Mouse (Mus musculus) heart, adult 11 months (tissue): Measurements from ENCODE around the gene Zcchc3.

Source experiments
- DNase-seq: peaks from one replicate; pipeline ENCODE4 v3.0.0; 2022

The Zcchc3 gene

DNA sequence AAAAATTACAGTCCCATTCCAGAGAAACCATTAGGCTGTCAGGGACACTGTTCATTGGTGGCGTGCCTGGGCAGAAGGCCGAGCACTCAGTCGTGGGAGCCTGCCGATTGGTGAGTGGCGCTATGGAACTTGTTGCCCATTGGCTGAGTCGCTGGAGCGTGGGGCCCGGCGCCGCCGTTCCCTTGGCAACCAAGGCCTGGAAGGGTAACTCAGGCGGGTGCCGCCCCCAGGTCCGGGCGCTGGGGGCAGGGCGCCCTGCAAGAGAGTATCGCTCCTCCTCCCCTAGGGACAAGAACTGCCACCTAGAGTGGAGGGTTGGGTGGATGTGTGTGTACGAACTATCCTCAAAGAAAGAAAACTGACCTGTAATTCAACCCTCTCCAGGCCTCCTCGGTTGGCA, 8.7 kb downstream of the Zcchc3 start:
- DNase-seq = peak; percentile 100

DNA sequence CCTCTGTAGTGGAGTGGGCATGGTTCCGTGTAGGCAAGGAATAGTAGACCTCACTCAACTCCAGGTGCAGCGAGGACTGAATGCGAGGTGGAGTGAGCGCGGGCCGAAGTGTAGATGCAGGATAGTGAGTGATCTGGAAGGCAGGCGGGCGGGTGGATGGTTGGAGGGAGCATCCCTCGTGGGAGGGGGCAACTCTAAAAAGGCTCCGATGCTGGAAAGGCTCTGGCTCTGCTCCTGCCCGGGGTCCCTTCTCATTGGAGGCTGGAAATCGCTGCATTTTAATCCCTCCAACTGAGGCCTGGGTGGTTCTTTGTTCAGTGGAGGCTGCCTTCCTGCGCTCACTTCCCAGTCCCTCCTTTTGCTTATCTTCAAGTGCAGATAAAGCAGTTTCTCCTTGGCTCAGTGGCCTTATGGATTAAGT, 15.7 kb downstream of the Zcchc3 start:
- DNase-seq = no peak

- peak; percentile 100 for DNase-seq
These were observed 16.1 kb downstream of the Zcchc3 start for GRCm38 (mm10) chr2:152398691-152399090.

GRCm38 (mm10) chr2:152397680-152398435, 17.0 kb downstream of the Zcchc3 start, which contains the start of gene Sox12:
Gene Sox12 (minus strand): TSS chr2:152398063.
- DNase-seq = peak; percentile 99

- peak; percentile 99 for DNase-seq
These were observed 17.7 kb downstream of the Zcchc3 start for GRCm38 (mm10) chr2:152397004-152397589.

- DNase-seq = peak; percentile 99
These were observed 18.5 kb downstream of the Zcchc3 start for GRCm38 (mm10) chr2:152396110-152397003.

- DNase-seq = peak; percentile 96
These were observed 19.4 kb downstream of the Zcchc3 start for GRCm38 (mm10) chr2:152395271-152395920.

DNA sequence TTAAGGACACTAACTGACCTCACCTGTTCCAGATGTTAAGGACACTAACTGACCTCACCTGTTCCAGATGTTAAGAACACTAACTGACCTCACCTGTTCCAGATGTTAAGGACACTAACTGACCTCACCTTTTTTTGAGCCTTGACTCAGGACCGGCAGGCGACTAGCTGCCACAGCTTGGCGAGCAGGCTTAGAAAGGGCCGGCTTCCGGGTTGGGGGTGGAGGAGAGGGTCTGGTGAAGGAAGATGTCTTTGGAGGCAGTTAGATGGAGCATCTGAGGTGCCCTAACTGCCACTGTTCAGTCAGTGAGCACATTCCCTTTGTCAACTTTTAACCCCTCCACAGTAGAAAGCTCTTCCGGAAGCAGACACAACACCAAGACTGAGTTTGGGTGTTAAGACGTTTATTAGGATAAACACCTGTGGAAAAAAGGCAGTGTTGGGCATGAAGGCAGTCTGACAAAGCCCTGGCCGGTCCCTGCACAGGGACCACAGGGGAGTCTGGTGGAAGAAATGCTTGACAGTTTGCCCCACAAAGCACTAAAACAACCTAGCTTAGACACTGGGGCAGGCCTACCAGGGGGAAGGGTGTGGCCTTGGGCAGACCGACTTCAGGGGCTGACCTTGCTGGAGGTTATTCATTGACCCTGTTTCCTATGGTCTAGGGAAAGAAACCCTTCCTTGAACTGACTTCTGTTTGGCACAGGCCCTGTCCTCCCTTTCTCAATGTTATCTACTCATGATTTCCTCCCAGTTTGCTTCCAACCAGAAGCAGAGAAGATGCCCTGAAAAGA, 21.4 kb downstream of the Zcchc3 start:
- peak; percentile 91 for DNase-seq

- peak; percentile 95 for DNase-seq
These were observed 22.0 kb downstream of the Zcchc3 start for GRCm38 (mm10) chr2:152392786-152393185.

GRCm38 (mm10) chr2:152384191-152384590, 30.6 kb downstream of the Zcchc3 start:
- DNase-seq = no peak

- no peak for DNase-seq
These were observed 38.5 kb downstream of the Zcchc3 start, which contains the start of gene Nrsn2 for GRCm38 (mm10) chr2:152376345-152376741. Gene Nrsn2 (minus strand): TSS chr2:152376638.

- no peak for DNase-seq
These were observed 39.0 kb downstream of the Zcchc3 start for GRCm38 (mm10) chr2:152375652-152376344.

DNA sequence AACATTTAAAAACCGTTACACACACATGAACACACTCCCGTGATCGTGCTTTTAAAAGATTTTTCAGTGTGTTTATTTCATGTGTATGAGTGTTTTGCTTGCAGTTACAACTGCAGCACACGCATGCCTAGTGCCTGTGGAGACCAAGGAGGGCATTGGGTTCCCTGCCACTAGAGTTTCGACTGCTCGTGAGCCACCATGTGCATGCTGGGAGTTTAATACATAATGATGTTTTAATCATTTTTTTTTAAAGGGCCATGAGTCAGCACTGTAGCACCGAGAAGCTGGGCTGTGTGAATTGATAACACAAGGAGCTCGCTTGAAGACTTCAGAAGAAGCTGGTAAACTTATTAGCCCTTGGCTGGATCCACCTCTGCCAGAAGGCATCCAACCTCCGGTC, 41.3 kb downstream of the Zcchc3 start:
- no peak for DNase-seq

DNA sequence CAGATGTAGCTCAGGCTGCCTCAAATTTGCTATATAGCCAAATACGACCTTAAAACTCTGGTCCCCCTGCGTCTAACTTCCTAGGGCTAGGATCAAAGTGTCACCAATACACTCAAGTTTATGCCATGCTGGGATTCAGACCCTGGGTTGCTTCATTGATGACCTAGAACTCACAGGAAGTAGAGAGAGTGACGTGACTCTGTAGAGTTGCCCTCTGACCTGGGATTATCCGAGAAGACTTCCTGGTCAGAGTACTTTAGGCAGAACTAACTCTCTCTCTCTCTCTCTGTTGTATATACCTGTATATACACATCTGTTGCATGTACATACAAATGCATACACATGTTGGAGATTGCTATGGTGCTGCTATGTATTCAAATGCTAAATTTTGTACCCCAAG, 42.2 kb downstream of the Zcchc3 start:
- DNase-seq = no peak

GRCm38 (mm10) chr2:152372104-152372503, 42.7 kb downstream of the Zcchc3 start:
- no peak for DNase-seq

- DNase-seq = no peak
These were observed 46.2 kb downstream of the Zcchc3 start for GRCm38 (mm10) chr2:152368532-152369140.

DNA sequence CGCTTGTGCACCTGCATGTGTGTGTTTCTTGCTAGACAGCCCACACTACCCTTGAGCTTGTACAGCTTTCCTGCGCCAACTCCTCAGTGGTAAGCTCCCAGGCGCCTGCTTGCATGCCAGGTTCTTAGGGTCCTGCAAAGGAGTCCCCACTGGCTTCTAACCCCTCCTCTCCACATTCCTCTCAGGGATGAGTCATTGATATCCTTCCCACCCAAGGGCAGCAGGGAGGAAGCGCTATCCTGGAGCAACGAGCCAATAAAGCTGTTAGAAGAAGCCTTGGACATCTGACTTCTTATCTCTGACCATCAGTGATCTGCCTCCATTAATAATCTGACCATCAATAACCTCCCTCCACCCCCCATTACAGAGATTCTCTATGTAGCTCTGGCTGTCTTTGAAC, 46.9 kb downstream of the Zcchc3 start:
- DNase-seq = no peak

DNA sequence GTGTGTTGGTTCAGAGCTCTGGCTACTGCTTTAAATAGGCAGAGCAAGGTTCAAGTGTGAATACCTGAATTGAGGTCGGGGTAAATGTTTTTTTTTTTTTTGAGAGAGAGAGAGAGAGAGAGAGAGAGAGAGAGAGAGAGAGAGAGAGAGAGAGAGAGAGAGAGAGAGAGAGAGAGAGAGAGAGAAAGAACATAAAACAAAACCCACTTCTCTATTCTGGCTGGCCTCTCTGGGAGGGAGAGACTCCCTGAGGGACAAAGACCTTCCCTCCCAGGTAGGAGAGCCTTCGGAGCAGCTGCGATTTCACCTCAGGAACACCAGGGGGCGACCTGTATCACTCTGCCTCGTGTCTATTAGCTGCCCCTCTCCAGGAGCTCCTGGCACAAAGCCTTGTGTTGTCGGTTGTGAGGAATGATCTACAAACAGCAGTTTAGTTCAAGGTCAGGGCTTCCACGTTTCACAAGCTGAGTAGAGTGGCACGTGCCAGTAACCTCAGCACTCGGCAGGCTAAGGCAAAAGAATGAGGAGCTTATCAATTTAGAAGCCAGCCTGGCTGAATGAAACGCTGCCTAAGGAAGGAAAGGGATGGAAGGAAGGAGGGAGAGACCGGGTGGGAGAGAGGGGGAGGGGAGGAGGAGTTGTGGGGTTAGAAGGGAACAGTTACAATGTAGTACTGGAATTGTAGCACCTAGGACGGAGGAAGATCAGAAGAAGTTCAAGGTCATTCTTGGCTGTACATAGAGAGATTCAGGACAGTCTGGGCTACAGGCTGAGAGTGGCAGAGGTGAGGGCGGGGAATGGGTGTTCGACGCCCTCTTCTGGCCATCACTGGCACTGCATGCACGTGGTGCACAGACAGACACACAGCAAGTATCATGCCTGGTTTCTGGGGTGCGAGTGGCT, 51.3 kb downstream of the Zcchc3 start:
- DNase-seq = peak; percentile 98
